Mouse (Mus musculus): ENCODE measurements at regions not wholly inside any gene's neighbourhood (a gene's known extent, or its start where the extent isn't known, plus 50 kb on each side); places are given as distances from the start of the nearest gene placed in this dataset.

DNA sequence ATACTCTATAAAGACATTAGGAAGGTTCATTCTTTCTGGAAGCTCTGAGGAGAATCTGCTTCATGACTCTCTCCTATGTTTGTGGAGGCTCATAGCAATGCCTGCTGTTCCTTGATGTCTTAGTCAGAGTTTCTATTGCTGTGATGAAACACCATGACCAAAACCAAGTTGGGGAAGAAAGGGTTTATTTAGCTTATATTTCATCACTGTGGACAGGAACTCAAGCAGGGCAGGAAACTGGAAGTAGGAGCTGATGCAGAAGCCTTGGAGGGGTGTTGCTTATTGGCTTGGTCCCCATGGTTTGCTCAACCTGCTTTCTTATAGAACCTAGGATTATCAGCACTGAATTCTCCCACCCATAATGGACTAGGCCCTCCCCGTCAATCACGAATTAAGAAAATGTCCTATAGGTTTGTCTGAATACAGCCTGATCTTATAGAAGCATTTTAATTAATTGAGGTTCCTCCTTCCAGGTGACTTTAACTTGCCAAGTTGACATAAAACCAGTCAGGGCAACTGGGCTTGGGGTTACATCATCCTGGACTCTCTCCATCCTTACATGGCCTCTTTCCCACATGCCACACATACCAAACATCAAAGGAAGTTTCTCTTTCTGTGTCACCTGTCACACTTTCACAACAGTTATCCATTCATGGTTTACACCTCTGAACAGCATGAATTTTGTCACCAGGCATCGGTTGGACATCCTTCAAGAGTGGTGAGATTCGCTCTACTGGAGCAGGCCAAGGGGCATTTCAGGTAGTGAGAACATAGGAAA, 85.3 kb upstream of the Serp2 start:
- 95% methylated on average over 4 of the region's 4 CpGs for WGBS
- no peaks in the 10 kb centered on the region for H3K27me3 ChIP-seq (replicated peaks)

DNA sequence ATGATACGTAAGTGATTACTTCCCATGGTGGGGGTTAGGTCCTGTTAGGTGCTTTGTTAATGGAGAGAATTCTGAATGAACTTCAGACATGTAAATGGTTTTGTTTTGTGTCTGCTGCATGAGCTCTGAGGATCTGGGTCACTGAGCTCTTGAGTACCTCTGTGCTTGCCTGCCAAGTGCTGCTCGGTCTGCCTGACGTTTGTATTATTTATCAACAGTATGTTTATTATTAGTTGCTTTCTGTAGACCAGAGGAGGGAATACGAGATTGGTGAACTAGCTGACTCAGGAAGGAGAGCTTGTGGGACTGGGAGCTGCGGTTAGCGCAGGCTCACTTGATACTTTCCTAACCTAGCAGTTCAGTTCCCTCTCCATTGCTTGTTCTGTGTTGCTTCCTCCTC, 76.5 kb upstream of the Serp2 start:
- Histone ChIP-seq H3K9ac (no peak overlapping the region), H3K27ac (no peak overlapping the region), H3K9me3 (no peaks in the 10 kb centered on the region), H3K27me3 (replicated peaks) (no peaks in the 10 kb centered on the region), H3K4me2 (replicated peaks) (no peak overlapping the region), H3K4me3 (replicated peaks) (no peak overlapping the region), H3K4me1 (replicated peaks) (0 out of 2 replicates have a peak, but pooled peaks cover 3% of the 10 kb centered on the region), H3K36me3 (no peaks in the 10 kb centered on the region)
- WGBS: 64% methylated on average over 6 of the region's 6 CpGs
- ATAC-seq: no peak

More for the DNA sequence above, 85.3 kb upstream of the Serp2 start:
- Histone ChIP-seq H3K4me3 (replicated peaks) (no peak overlapping the region), H3K4me2 (replicated peaks) (no peak overlapping the region), H3K9me3 (no peaks in the 10 kb centered on the region), H3K27ac (no peak overlapping the region), H3K4me1 (replicated peaks) (no peaks in the 10 kb centered on the region), H3K36me3 (no peaks in the 10 kb centered on the region), H3K9ac (no peak overlapping the region)
- ATAC-seq: no peak

DNA sequence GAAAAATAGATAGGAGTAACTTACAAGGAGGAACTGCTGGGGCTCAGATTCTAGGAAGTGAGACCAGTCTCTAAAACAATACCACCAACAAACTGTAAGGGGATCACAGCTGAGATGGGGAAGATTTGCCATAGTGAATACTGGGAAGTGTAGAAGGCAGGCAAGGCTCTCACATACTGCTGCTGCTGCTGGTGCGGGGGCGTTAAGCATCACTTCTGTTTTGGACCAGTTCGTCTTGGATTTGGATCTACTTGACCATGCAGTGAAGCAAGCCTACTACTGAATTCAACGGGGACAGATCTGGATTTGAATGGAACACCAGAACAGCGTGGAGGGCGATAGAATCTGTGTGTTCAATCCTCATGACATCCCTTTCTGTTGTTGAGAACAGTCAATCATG, 76.1 kb upstream of the Serp2 start:
- no peak overlapping the region for H3K9ac ChIP-seq
- H3K4me2 ChIP-seq (replicated peaks): no peak overlapping the region
- 75% methylated on average over 6 of the region's 6 CpGs for WGBS
- H3K36me3 ChIP-seq: no peaks in the 10 kb centered on the region
- H3K27me3 ChIP-seq (replicated peaks): no peaks in the 10 kb centered on the region
- no peaks in the 10 kb centered on the region for H3K9me3 ChIP-seq
- no peak for ATAC-seq
- H3K27ac ChIP-seq: no peak overlapping the region
- H3K4me3 ChIP-seq (replicated peaks): no peak overlapping the region
- H3K4me1 ChIP-seq (replicated peaks): 0 out of 2 replicates have a peak, but pooled peaks cover 3% of the 10 kb centered on the region

DNA sequence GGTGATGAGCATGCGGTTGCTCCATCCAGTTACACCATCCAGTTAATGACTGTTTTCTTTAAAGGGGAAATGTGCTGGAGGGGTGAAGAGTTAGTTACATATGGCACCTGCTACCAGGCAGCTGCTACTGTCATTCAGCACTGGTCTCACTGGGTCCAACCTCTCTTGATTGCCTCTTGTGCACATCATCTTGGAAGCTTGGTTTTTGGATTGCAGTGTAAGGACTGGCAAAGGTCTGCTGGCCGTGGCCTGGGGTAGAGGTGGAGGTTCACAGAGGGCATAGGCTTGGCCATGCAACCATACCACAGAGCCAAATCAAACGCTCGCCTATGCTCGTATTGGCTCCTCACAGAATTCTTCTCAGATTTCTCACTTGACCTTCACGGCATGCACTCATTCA, 75.1 kb upstream of the Serp2 start:
- no peak overlapping the region for H3K27ac ChIP-seq
- no peak overlapping the region for H3K4me3 ChIP-seq (replicated peaks)
- ATAC-seq: no peak
- H3K36me3 ChIP-seq: no peaks in the 10 kb centered on the region
- H3K9me3 ChIP-seq: no peaks in the 10 kb centered on the region
- no peak overlapping the region for H3K9ac ChIP-seq
- no peak overlapping the region for H3K4me2 ChIP-seq (replicated peaks)
- H3K4me1 ChIP-seq (replicated peaks): 0 out of 2 replicates have a peak, but pooled peaks cover 3% of the 10 kb centered on the region
- no peaks in the 10 kb centered on the region for H3K27me3 ChIP-seq (replicated peaks)
- 78% methylated on average over 6 of the region's 6 CpGs for WGBS

DNA sequence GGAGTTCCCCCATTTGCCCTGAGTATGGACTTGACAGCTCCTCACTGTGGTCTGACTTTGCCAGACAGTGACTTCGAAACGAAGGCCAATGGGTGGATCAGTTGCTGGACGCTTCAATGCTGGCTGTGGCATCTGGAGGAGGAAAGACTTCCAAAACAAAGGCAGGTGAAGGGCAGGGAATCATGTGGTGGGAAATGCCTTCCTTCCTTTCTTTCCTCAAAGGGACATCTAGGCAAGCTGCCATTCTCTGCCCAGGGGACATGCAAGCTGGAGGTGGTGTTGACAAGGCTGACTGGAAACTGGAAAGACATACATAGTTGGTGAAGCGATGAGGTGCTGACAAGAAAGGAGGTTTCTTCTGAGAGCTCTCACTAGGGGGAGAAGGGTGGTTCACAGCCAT, 74.5 kb upstream of the Serp2 start:
- Histone ChIP-seq H3K27ac (no peak overlapping the region), H3K4me2 (replicated peaks) (no peak overlapping the region), H3K9me3 (no peaks in the 10 kb centered on the region), H3K4me1 (replicated peaks) (0 out of 2 replicates have a peak, but pooled peaks cover 3% of the 10 kb centered on the region), H3K9ac (no peak overlapping the region), H3K27me3 (replicated peaks) (no peaks in the 10 kb centered on the region), H3K36me3 (no peaks in the 10 kb centered on the region), H3K4me3 (replicated peaks) (no peak overlapping the region)
- WGBS: 88% methylated on average over 4 of the region's 4 CpGs
- ATAC-seq: no peak

DNA sequence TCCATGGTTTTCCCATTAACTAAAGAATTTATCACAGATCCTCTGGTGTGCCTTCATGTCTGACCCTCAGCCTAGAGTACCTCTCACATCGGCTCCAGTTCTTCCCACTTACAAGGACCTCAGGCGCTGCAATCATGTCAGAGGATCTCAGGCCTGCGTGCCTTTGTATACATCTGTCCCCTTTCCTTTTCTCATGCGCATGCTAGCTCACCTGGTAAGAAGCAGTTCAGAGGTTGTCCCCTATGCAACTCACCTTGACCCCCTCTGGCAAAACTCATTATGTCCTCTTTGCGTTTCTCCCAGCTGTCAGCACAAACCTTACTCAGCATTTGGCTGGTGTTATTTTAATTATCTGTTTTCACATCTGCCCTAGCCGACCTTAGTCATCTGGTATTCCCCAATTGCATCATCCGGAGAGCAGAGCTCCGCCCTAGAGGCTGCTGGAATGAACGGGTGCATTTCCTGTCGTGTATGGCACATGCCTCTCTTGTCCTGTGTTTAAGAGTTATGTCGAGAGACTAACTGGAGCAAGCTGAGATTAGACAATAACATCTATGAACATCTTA, 73.3 kb upstream of the Serp2 start:
- Histone ChIP-seq H3K9me3 (no peaks in the 10 kb centered on the region), H3K36me3 (no peaks in the 10 kb centered on the region), H3K9ac (no peak overlapping the region), H3K4me1 (replicated peaks) (peaks cover 12% of the 10 kb centered on the region), H3K4me2 (replicated peaks) (no peak overlapping the region), H3K27me3 (replicated peaks) (no peaks in the 10 kb centered on the region), H3K4me3 (replicated peaks) (no peak overlapping the region), H3K27ac (no peak overlapping the region)
- WGBS: 75% methylated on average over 11 of the region's 11 CpGs
- no peak for ATAC-seq

DNA sequence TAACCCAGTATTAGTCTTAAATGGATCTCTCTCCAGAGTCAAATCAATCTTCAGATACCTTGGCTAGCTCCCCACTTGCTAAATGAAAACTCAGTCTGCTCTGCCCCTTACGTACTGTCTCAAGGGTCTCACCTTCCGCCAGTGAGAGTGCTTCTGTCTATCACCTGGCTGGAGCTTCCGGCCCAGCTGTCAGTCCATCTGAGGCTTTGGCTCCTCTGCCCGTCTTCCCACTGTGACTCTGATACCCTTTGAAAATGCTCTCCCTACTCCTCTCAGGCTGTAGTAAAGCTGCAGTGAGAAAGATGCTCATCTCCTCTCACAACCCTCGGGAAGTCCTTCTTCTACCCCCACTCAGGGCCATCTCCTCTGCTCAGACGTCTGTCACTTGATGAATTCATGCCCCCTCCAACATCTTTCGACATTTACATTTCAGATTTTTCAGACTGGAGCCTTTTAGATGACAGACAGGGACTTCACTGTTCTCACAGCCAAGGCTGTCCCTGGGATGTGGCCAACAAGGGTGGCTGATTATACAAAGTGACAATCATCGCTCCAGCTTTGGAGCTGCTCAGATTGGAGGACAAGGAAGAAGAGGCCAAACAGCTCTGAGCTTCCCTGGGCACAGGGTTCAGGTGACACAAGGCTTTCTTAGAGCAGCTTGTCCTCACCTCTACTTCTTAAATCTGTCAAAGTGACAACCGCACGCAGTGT, 71.6 kb upstream of the Serp2 start:
- no peak overlapping the region for H3K27ac ChIP-seq
- H3K4me2 ChIP-seq (replicated peaks): no peak overlapping the region
- no peak overlapping the region for H3K9ac ChIP-seq
- no peaks in the 10 kb centered on the region for H3K27me3 ChIP-seq (replicated peaks)
- H3K4me1 ChIP-seq (replicated peaks): peaks cover 22% of the 10 kb centered on the region
- ATAC-seq: no peak
- no peaks in the 10 kb centered on the region for H3K36me3 ChIP-seq
- H3K4me3 ChIP-seq (replicated peaks): no peak overlapping the region
- H3K9me3 ChIP-seq: no peaks in the 10 kb centered on the region
- 87% methylated on average over 10 of the region's 10 CpGs for WGBS

DNA sequence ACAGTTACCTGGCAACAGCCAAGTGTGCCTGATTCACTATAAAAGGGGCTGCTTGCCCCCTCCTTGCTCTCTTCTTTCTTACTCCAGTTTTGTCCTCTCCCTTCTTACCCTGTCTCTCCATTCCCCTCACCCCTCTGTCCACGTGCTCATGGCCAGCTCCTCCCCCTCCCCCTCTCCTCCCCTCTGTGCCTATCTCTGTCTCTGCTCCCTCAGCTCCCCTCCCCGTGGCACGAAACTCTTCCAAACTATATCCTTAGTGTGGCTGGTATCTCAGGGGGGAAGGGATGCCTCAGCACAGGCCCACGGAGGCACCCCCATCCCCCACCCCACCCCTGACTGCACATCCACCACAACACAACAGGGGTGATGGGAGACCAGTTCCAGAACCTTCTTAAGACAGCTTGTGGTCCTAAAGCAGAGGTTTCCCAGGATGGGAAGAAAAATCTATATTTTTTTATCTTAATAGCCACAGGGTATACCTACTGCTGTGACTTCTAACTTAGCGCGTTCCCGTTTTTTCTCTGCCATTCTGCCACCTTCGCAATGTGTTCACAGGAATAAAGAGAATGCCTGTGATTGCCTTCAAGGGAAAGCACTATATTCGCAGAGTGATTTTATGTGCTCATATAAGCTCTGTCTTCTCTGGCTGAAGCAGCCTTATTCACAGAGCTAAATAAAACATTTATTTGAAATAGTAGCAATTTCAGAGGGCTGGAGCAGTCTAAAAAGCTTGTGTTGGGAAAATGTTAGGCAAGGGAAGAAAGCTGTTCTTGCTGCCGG, 69.1 kb upstream of the Serp2 start:
- Histone ChIP-seq H3K36me3 (no peaks in the 10 kb centered on the region), H3K9me3 (no peaks in the 10 kb centered on the region), H3K9ac (no peak overlapping the region), H3K27ac (no peak overlapping the region), H3K4me3 (replicated peaks) (no peak overlapping the region), H3K4me1 (replicated peaks) (peaks cover 35% of the 10 kb centered on the region), H3K27me3 (replicated peaks) (no peaks in the 10 kb centered on the region), H3K4me2 (replicated peaks) (no peak overlapping the region)
- WGBS: 56% methylated on average over 10 of the region's 10 CpGs
- ATAC-seq: no peak

DNA sequence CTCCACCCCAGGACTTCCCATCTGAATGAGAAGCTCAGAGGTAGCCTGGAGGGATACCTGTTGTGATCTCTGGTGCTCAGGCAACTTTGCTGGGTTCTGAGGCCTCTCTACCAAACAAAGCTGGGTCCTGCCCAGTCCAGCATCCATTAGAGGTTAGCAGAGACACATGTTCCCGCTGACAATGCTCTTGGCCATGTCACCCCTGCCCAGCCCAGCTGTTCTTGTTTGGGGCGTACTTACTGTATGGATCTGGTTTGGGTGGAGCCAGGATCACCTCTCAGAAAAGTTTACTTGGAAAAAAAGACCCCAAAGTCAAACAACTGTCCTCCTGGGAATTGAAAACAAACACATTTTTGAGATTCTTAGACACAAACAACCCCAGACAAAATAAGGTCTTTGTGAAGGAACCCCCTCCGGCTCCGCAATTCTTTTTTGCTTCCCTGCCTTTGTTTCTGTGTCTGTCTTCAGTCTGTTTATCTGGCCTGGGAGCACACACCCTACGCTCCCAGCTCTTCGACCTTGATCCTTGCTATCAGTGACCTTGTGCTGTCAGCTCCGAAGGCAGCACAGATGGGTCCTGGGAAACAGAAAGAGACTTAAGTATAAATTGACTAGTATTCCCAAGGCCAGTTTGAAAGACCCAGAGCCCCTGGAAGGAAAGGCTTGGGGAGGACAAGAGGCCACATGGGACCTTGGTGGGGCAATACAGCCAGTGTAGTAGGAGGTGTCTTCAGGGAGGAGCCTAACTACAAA, 68.1 kb upstream of the Serp2 start:
- Histone ChIP-seq H3K9ac (no peak overlapping the region), H3K4me3 (replicated peaks) (no peak overlapping the region), H3K27me3 (replicated peaks) (no peaks in the 10 kb centered on the region), H3K27ac (no peak overlapping the region), H3K4me2 (replicated peaks) (no peak overlapping the region), H3K36me3 (no peaks in the 10 kb centered on the region), H3K4me1 (replicated peaks) (peaks cover 33% of the 10 kb centered on the region), H3K9me3 (no peaks in the 10 kb centered on the region)
- ATAC-seq: no peak
- WGBS: 52% methylated on average over 7 of the region's 7 CpGs

DNA sequence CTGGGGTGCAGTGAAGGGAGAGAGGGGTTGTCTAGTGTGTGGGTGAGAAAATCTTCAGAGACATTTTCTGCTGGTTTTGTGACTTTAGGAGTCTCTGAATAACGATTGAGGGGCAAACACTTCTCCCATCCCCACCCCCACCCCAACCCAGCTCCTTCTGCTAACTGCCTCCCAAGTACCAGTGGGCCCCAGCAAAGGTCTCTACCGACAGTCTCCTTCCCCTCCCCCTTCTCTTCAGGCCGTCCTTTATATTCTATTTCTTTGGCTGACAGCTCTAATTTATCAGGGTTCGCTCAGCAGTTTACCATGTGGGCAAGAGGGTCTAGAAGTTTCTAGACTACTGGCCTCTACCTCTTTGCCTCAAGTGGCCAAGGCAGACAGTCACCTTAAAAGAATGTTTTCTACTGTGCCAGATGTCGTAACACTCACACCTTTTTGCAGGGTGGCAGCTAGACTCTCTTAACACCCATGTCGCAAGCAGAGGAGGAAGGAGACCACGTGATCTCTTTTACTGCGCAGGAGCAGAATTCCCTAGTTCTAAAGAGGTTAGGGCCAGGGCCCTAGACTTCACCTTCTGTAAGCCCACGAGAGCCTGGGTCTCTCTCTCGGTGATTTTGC, 66.8 kb upstream of the Serp2 start:
- peak; percentile 50 for ATAC-seq
- Histone ChIP-seq H3K27me3 (replicated peaks) (no peaks in the 10 kb centered on the region), H3K4me2 (replicated peaks) (peak overlapping the region; percentile 48; the same call in 1 of the 2 replicates), H3K9ac (no peak overlapping the region), H3K9me3 (no peaks in the 10 kb centered on the region), H3K4me1 (replicated peaks) (peaks cover 33% of the 10 kb centered on the region), H3K4me3 (replicated peaks) (no peak overlapping the region), H3K27ac (peak overlapping the region; percentile 83), H3K36me3 (no peaks in the 10 kb centered on the region)
- 28% methylated on average over 10 of the region's 10 CpGs for WGBS

DNA sequence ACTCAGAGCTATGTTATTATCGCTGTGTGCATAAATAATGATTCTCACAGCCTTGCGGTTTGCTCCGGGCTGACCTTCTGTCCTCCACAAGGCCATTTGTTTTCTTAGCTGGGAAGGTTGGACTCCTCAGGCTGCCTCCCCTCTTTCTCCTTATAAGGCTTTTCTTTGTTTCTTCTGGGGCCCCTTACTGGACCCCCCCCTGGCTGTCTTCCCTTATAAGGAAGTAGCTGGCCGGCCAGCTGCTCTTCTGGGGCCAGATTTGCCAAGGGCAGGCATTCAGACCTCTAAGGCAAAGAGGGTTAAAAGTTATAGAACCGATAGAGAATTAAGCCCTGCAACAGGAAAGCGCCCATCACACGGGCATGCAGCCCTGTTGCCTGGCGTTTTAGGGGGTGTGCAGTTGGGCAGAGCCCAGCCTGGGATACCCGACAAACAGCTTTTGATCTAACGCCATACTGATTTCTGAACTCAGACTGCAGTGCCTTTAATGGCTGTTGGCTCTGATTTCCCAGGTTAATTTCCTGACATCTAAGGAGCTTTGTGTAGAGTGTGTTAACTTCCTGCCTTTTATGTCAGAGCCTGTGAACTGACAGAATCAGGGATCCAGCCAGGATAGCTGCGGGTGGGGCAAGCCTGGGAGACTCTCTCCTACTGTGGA, 66.1 kb upstream of the Serp2 start:
- H3K36me3 ChIP-seq: no peaks in the 10 kb centered on the region
- peak overlapping the region; percentile 11; the same call in 1 of the 2 replicates for H3K9ac ChIP-seq
- no peak overlapping the region for H3K4me3 ChIP-seq (replicated peaks)
- peaks cover 37% of the 10 kb centered on the region for H3K4me1 ChIP-seq (replicated peaks)
- H3K4me2 ChIP-seq (replicated peaks): peak overlapping the region; percentile 48
- no peaks in the 10 kb centered on the region for H3K9me3 ChIP-seq
- H3K27ac ChIP-seq: peak overlapping the region; percentile 83
- 5% methylated on average over 11 of the region's 11 CpGs for WGBS
- peak; percentile 75 for ATAC-seq
- no peaks in the 10 kb centered on the region for H3K27me3 ChIP-seq (replicated peaks)

All from intestine, embryonic 15.5 days (tissue).